Mouse (Mus musculus): ENCODE results near the gene Gtf3a. TPM values are rescaled to one million over a fixed set of nuclear protein-coding genes. Genes with fewer than 3 reads are reported as not detected.

The Gtf3a gene
- polyA plus RNA-seq, 1 experiment from 2014 or later = 99.7 TPM

DNA sequence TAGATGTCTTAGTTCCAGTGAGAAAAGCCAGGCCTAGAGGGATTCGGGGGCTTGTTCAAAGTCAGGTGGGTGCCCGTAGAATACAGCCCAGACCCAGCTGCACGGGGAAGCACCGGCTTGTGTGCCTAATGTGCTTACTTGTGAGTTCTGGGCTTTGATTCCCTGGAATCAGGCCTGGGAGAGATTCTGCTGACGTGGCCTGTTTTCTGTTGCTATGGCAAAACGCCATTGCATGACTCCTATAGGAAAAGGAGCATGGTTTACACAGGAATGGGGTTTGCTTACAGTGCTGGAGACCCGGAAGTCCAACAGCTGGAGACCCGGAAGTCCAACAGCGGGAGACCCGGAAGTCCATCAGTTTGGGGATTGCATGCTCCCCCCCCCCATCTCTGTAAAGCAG lies 39.1 kb downstream of the Gtf3a start:
- Histone ChIP-seq H3K36me3 (ENCODE audit: control insufficient read depth, insufficient read depth, low read length) (no peaks in the 10 kb centered on the region), H3K27me3 (replicated peaks; ENCODE audit: control insufficient read depth, insufficient read depth, low read length) (0 out of 2 replicates have a peak, but pooled peaks cover 4% of the 10 kb centered on the region)
- peak; percentile 13; the same call in 1 of the 2 replicates for ATAC-seq

DNA sequence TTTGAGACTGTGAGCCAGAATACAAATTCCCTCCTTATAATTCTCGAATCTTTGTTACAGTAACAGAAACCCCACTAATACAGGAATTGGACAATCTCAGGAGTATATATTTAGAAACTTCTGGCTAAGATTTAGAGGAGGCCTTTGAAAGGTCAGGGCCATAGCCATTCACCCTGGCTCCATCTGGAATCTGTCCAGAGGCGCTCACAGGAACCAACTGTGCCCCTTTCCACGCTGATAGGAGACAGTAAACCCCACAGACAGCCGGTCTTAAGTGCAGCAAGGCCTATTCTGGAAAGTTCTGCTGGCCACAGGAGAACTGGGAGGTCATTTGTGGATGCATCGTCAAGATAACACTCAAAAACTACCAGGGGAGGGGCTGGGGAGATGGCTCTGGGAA lies 40.6 kb downstream of the Gtf3a start:
- peaks cover 5% of the 10 kb centered on the region; the same call in 1 of the 2 replicates for H3K4me1 ChIP-seq (ENCODE audit: control insufficient read depth, insufficient read depth, low read length)
- WGBS = 87% methylated on average over 5 of the region's 5 CpGs
- H3K27ac ChIP-seq (ENCODE audit: low read depth, low read length) = no peak overlapping the region
- no peak overlapping the region for H3K4me3 ChIP-seq (ENCODE audit: low read depth, low read length)
- no peak for DNase-seq (ENCODE audit: low spot score)
- no peak overlapping the region for H3K4me2 ChIP-seq (ENCODE audit: low read length)
- H3K27me3 ChIP-seq (replicated peaks; ENCODE audit: control insufficient read depth, insufficient read depth, low read length) = no peaks in the 10 kb centered on the region
- H3K9me3 ChIP-seq (replicated peaks; ENCODE audit: control insufficient read depth, low read length) = no peaks in the 10 kb centered on the region
- H3K36me3 ChIP-seq (ENCODE audit: control insufficient read depth, insufficient read depth, low read length) = no peaks in the 10 kb centered on the region
- no peak for ATAC-seq
- H3K9ac ChIP-seq (ENCODE audit: low read length) = no peak overlapping the region

More for the DNA sequence above, 39.1 kb downstream of the Gtf3a start:
- no peak overlapping the region for H3K4me2 ChIP-seq (ENCODE audit: low read length)
- H3K9ac ChIP-seq (ENCODE audit: low read length) = no peak overlapping the region
- no peak overlapping the region for H3K27ac ChIP-seq (ENCODE audit: low read depth, low read length)
- 80% methylated on average over 10 of the region's 10 CpGs for WGBS
- H3K4me3 ChIP-seq (ENCODE audit: low read depth, low read length) = no peak overlapping the region
- H3K9me3 ChIP-seq (replicated peaks; ENCODE audit: control insufficient read depth, low read length) = no peaks in the 10 kb centered on the region
- H3K4me1 ChIP-seq (ENCODE audit: control insufficient read depth, insufficient read depth, low read length) = peaks cover 5% of the 10 kb centered on the region; the same call in 1 of the 2 replicates
- peak; percentile 59 for DNase-seq (ENCODE audit: low spot score)

DNA sequence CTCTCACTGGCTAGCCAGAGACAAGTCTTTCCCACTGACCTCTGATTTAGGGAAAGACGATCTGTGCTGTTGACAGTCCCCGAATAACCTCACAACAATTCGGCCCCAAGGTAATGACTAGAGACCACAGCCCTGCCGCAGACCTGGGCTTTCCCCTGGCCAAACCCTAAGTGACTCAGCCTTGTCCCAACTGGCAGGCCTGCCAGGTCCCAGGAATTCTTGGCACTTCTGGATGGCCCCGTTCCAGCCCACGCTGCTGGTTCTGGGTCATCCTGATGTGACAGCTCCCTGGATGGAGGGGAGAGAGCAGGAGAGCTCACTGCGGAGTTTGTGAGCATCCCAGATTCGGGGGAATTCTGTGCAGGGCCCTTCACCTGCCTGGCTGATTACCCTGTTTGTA lies 45.1 kb downstream of the Gtf3a start:
- H3K9ac ChIP-seq (ENCODE audit: low read length) = no peak overlapping the region
- no peaks in the 10 kb centered on the region for H3K36me3 ChIP-seq (ENCODE audit: control insufficient read depth, insufficient read depth, low read length)
- H3K9me3 ChIP-seq (replicated peaks; ENCODE audit: control insufficient read depth, low read length) = no peaks in the 10 kb centered on the region
- H3K4me2 ChIP-seq (ENCODE audit: low read length) = no peak overlapping the region
- no peak for DNase-seq (ENCODE audit: low spot score)
- 70% methylated on average over 8 of the region's 8 CpGs for WGBS
- H3K27me3 ChIP-seq (replicated peaks; ENCODE audit: control insufficient read depth, insufficient read depth, low read length) = no peaks in the 10 kb centered on the region
- H3K27ac ChIP-seq (ENCODE audit: low read depth, low read length) = no peak overlapping the region
- no peaks in the 10 kb centered on the region for H3K4me1 ChIP-seq (ENCODE audit: control insufficient read depth, insufficient read depth, low read length)
- no peak overlapping the region for H3K4me3 ChIP-seq (ENCODE audit: low read depth, low read length)
- ATAC-seq = no peak

DNA sequence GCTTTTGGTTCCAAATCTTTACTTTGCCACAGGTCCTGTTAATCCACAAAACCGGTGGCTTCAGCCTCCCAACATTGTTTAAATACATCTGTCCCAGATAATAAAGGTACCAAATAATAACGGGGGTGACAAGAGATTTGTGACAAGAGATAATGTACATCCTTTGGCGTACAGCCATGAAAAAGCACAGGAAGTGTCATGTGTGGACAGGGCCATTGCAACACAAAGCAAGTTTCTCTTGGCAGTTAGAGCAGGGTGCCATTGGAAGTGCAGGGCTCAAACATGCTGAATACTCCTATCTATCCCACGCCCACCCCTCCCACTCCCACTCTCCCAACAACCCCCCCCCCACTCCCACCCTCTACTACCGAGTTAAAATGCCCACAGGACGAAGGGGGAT lies 46.5 kb downstream of the Gtf3a start:
- H3K27me3 ChIP-seq (replicated peaks; ENCODE audit: control insufficient read depth, insufficient read depth, low read length) = no peaks in the 10 kb centered on the region
- H3K4me3 ChIP-seq (ENCODE audit: low read depth, low read length) = no peak overlapping the region
- no peak overlapping the region for H3K4me2 ChIP-seq (ENCODE audit: low read length)
- DNase-seq (ENCODE audit: low spot score) (no peak), ATAC-seq (no peak)
- H3K9me3 ChIP-seq (replicated peaks; ENCODE audit: control insufficient read depth, low read length) = no peaks in the 10 kb centered on the region
- H3K36me3 ChIP-seq (ENCODE audit: control insufficient read depth, insufficient read depth, low read length) = no peaks in the 10 kb centered on the region
- no peak overlapping the region for H3K9ac ChIP-seq (ENCODE audit: low read length)
- H3K27ac ChIP-seq (ENCODE audit: low read depth, low read length) = no peak overlapping the region
- H3K4me1 ChIP-seq (ENCODE audit: control insufficient read depth, insufficient read depth, low read length) = no peaks in the 10 kb centered on the region
- 80% methylated on average over 6 of the region's 6 CpGs for WGBS

DNA sequence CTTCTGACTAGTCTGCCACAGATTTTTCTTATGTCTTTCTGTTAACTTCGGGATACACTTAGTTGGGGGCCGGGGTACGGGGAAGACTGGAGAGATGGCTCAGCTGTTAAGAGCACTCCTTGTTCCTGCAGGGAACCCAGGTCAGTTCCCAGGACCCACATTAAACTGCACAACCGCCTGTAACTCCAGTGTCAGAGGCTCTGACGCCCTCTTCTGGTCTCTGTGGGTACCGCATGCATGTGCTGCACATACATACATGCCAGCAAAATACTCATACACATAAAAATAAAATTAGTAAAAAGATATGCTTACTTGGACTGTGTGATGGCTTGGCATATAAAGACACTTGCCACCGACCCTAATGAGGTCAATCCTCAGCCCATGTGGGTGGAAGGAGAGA lies 48.4 kb downstream of the Gtf3a start:
- no peak overlapping the region for H3K9ac ChIP-seq (ENCODE audit: low read length)
- no peaks in the 10 kb centered on the region for H3K27me3 ChIP-seq (replicated peaks; ENCODE audit: control insufficient read depth, insufficient read depth, low read length)
- no peak overlapping the region for H3K27ac ChIP-seq (ENCODE audit: low read depth, low read length)
- 82% methylated on average over 7 of the region's 7 CpGs for WGBS
- DNase-seq (ENCODE audit: low spot score) = no peak
- no peak for ATAC-seq
- H3K9me3 ChIP-seq (replicated peaks; ENCODE audit: control insufficient read depth, low read length) = no peaks in the 10 kb centered on the region
- no peak overlapping the region for H3K4me2 ChIP-seq (ENCODE audit: low read length)
- H3K4me3 ChIP-seq (ENCODE audit: low read depth, low read length) = no peak overlapping the region
- H3K36me3 ChIP-seq (ENCODE audit: control insufficient read depth, insufficient read depth, low read length) = no peaks in the 10 kb centered on the region
- no peaks in the 10 kb centered on the region for H3K4me1 ChIP-seq (ENCODE audit: control insufficient read depth, insufficient read depth, low read length)

DNA sequence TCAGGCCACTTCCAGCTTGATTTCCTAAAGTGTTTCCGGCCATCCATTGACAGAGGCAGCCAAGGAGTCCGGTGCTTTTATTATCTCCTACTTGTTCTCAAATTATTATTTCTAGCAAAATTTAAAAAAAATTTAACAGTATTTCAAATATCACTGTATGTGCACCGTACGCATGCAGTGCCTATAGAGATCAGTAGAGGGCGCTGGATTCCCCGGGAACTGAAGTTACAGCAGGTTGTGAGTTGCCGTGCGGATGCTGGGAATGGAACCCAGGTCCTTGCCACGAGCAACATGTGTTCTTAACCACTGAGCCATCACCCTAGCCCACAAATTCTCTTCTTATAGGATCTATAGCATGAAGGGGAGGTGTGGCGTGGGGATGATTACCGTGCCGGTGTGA lies 50.3 kb downstream of the Gtf3a start:
- H3K4me1 ChIP-seq (ENCODE audit: control insufficient read depth, insufficient read depth, low read length) = no peaks in the 10 kb centered on the region
- ATAC-seq = no peak

DNA sequence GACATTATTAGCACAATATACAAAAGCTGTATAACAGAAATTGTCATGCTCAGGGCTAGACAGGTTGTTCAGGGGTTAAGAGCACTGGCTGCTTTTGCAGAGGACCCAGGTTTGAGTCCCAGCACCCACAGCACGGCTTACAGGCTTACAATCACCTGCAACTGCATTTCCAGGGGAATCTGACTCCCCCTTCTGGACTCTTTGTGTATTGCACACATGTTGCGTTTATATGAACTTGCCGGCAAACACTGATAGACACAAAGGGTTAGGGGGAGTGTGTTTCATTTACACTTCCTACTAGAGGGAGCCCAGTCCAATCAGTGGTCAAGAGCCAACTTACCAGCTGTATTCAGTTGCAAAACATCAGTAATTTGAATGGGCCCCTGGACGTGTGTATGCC lies 52.9 kb downstream of the Gtf3a start:
- no peak overlapping the region for H3K4me3 ChIP-seq (ENCODE audit: low read depth, low read length)
- H3K27me3 ChIP-seq (replicated peaks; ENCODE audit: control insufficient read depth, insufficient read depth, low read length) = no peaks in the 10 kb centered on the region
- H3K27ac ChIP-seq (ENCODE audit: low read depth, low read length) = no peak overlapping the region
- DNase-seq (ENCODE audit: low spot score) = no peak
- ATAC-seq = no peak
- H3K9ac ChIP-seq (ENCODE audit: low read length) = no peak overlapping the region
- WGBS = 89% methylated on average over 4 of the region's 4 CpGs
- H3K4me1 ChIP-seq (ENCODE audit: control insufficient read depth, insufficient read depth, low read length) = no peaks in the 10 kb centered on the region
- peaks cover 5% of the 10 kb centered on the region; the same call in 1 of the 2 replicates for H3K9me3 ChIP-seq (replicated peaks; ENCODE audit: control insufficient read depth, low read length)
- no peak overlapping the region for H3K4me2 ChIP-seq (ENCODE audit: low read length)
- H3K36me3 ChIP-seq (ENCODE audit: control insufficient read depth, insufficient read depth, low read length) = no peaks in the 10 kb centered on the region

More for the DNA sequence above, 50.3 kb downstream of the Gtf3a start:
- Histone ChIP-seq H3K27me3 (replicated peaks; ENCODE audit: control insufficient read depth, insufficient read depth, low read length) (no peaks in the 10 kb centered on the region), H3K9ac (ENCODE audit: low read length) (no peak overlapping the region), H3K4me2 (ENCODE audit: low read length) (no peak overlapping the region), H3K27ac (ENCODE audit: low read depth, low read length) (no peak overlapping the region), H3K4me3 (ENCODE audit: low read depth, low read length) (no peak overlapping the region), H3K36me3 (ENCODE audit: control insufficient read depth, insufficient read depth, low read length) (no peaks in the 10 kb centered on the region), H3K9me3 (replicated peaks; ENCODE audit: control insufficient read depth, low read length) (peaks cover 5% of the 10 kb centered on the region; the same call in 1 of the 2 replicates)
- DNase-seq (ENCODE audit: low spot score) = no peak
- 90% methylated on average over 12 of the region's 12 CpGs for WGBS

DNA sequence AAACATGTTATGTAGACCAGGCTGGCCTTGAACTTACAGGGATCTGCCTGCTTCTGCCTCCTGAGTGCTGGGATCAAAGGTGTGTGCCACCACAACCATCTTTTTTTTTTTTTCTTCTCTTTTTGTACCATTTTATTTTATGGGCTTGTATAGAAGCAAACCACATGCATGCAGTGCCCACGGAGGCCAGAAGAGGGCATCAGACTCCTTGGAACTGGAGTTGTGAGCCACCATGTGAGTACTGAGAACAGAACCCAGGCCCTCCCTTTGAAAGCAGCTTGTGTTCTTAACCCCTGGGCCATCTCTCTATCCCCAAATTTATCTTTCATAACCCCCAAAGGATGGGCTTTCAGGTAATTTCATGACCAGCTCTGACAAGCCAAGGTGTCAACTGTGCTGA lies 54.8 kb downstream of the Gtf3a start:
- H3K4me2 ChIP-seq (ENCODE audit: low read length) = no peak overlapping the region
- H3K27ac ChIP-seq (ENCODE audit: low read depth, low read length) = no peak overlapping the region
- H3K4me3 ChIP-seq (ENCODE audit: low read depth, low read length) = no peak overlapping the region
- no peaks in the 10 kb centered on the region for H3K36me3 ChIP-seq (ENCODE audit: control insufficient read depth, insufficient read depth, low read length)
- no peaks in the 10 kb centered on the region for H3K4me1 ChIP-seq (ENCODE audit: control insufficient read depth, insufficient read depth, low read length)
- peaks cover 5% of the 10 kb centered on the region; the same call in 1 of the 2 replicates for H3K9me3 ChIP-seq (replicated peaks; ENCODE audit: control insufficient read depth, low read length)
- no peak overlapping the region for H3K9ac ChIP-seq (ENCODE audit: low read length)
- whole genome bisulfite sequencing = 44% methylated on average over 1 of the region's 1 CpGs
- H3K27me3 ChIP-seq (replicated peaks; ENCODE audit: control insufficient read depth, insufficient read depth, low read length) = no peaks in the 10 kb centered on the region
- ATAC-seq = no peak
- no peak for DNase-seq (ENCODE audit: low spot score)
